Mouse (Mus musculus) MEL (cell line): ENCODE results near the gene Uchl5.

Experiments
- CTCF ChIP-seq, 3 experiments: IDR thresholded peaks in 2 of 3; conservative IDR thresholded peaks in 1 of 3; 2 replicates each; pipeline ENCODE4 v1.5.1; 2011 to 2012; ENCODE audit warnings: low read length in 3 of 3, low read depth in 2 of 3, mild to moderate bottlenecking in 2 of 3, improper control_type of control experiment in 1 of 3, inconsistent platforms in 1 of 3, mixed read lengths in 1 of 3, moderate library complexity in 1 of 3; ENCODE audit not compliant: control insufficient read depth in 1 of 3, insufficient read depth in 1 of 3, poor library complexity in 1 of 3, severe bottlenecking in 1 of 3
- HCFC1 ChIP-seq: IDR thresholded peaks from 2 replicates; pipeline ENCODE4 v1.6.1; 2012; ENCODE audit warnings: low read depth, mild to moderate bottlenecking, inconsistent platforms, low read length, improper control_type of control experiment, moderate library complexity
- MAZ ChIP-seq: IDR thresholded peaks from 2 replicates; pipeline ENCODE4 v1.6.1; 2012; ENCODE audit warnings: low read depth, mild to moderate bottlenecking, inconsistent platforms, low read length, improper control_type of control experiment
- POLR2A ChIP-seq, 2 experiments: IDR thresholded peaks; 2 replicates each; pipeline ENCODE4 v1.6.1; 2011 to 2012; ENCODE audit warnings: low read length in 2 of 2, mild to moderate bottlenecking in 2 of 2, control low read depth in 1 of 2, improper control_type of control experiment in 1 of 2, low read depth in 1 of 2, moderate library complexity in 1 of 2; ENCODE audit not compliant: control insufficient read depth in 1 of 2, insufficient read depth in 1 of 2, poor library complexity in 1 of 2
- POLR2AphosphoS2 ChIP-seq: IDR thresholded peaks from 2 replicates; pipeline ENCODE4 v1.6.1; 2011; ENCODE audit warnings: low read length, improper control_type of control experiment
- RAD21 ChIP-seq: IDR thresholded peaks from 2 replicates; pipeline ENCODE4 v1.6.1; 2011; ENCODE audit warnings: mild to moderate bottlenecking, low read depth, low read length, improper control_type of control experiment
- SMC3 ChIP-seq: IDR thresholded peaks from 2 replicates; pipeline ENCODE4 v1.6.1; 2011; ENCODE audit warnings: low read depth, low read length, improper control_type of control experiment
- ZC3H11A ChIP-seq: IDR thresholded peaks from 2 replicates; pipeline ENCODE4 v1.6.1; 2012; ENCODE audit warnings: low read depth, mild to moderate bottlenecking, inconsistent platforms, low read length, improper control_type of control experiment

DNA sequence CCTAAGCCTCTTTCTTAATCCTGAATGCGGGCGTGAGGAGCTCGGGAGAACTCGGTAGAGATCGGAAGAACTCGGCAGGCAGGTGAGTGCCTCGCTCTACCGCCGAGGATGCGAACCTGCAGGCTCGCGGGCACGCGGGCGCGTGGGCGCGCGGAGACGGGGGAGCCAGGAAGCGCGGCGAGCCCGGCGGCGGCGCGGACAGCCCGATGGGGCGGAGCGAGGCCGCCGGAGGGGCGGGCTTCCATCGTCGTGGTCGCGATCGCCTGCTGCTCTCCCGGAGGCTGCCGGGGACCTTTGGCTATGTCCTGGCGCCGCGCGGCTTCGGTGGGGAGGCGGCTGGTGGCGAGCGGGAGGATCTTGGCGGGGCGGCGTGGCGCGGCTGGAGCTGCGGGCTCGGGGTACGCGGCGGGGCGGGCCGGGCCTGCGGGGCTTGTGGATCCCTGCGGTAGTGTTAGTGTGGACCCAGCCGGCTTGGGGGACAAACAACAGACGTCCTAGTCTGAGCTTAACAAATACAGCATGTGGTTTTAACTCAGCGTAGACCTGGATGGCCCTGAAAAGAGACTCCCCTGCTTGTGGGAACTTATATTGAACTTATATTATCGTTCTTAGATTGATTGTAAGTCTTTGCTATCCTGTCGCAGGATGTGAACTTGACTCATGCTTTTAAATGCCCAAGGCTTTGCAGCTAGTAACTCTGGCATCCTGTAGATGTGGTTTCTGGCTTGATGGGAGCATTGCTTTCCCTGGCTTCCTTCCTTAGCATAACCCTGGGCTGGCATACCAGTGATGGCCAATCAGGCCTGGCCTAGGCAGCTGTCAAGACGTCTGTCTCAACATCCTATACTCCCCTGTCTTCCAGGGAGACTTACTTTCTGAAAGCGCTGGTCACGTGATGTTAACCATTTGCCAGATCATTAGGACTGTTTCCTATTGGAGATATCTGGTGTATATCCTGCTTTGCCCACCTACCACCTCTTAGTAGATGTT, 37.4 kb upstream of the Uchl5 start:
- peak; percentile 61 to 62; a peak in 2 of 4 replicates for TF ChIP-seq POLR2A (IDR thresholded peaks at IDR 0.05; ENCODE audit: control insufficient read depth in 1 of 2, insufficient read depth in 1 of 2, low read depth in 1 of 2, low read length in 2 of 2, poor library complexity in 1 of 2)
- TF ChIP-seq HCFC1: peak; percentile 49; the same call in 1 of the 2 replicates
- no peak for TF ChIP-seq CTCF (IDR thresholded peaks at IDR 0.05 in 2 of 3, conservative IDR thresholded peaks at IDR 0.05 in 1 of 3; ENCODE audit: control insufficient read depth in 1 of 3, insufficient read depth in 1 of 3, low read depth in 2 of 3, low read length in 3 of 3, poor library complexity in 1 of 3, severe bottlenecking in 1 of 3)
- TF ChIP-seq RAD21: no peak
- no peak for TF ChIP-seq POLR2AphosphoS2
- TF ChIP-seq SMC3: no peak
- TF ChIP-seq ZC3H11A: no peak
- TF ChIP-seq MAZ: no peak
